Mouse (Mus musculus) frontal cortex, postnatal 25 days (tissue): ENCODE data around the gene Tchh.
"Not testable (repeated sequence)": the region's sequence is repeated elsewhere in the genome, so short reads cannot be mapped to it uniquely, and the experiment has no call there.

Experiments
- DNase-seq, 2 experiments: peaks; one replicate each; pipeline ENCODE4 v3.0.0; 2022; ENCODE audit warnings: low spot score in 2 of 2

The Tchh gene

DNA sequence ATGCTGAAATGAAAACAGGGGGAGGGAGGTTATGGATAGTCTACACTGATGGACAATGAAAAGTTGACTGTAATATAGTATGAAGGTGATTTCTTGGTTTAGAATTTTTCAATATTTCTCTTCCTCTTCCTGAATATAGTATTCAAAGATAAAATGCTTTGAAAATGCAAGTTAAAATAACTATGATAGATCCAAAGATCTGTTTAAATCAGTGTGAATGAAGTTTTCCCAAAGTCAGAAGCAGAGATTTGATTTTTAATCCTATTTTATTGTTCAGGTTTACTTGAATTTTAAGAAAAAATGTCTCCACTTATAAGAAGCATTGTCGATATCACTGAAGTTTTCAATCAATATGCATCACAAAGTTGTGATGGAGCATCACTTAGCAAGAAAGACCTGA, at the start of gene Tchh:
Gene Tchh (plus strand): TSS at position 301 of the 400 bp plus-strand sequence.
- DNase-seq: no peak

GRCm38 (mm10) chr3:93393366-93393765, 48.8 kb upstream of the Tchh start, which contains the start of gene Rptn:
Rptn (plus strand) TSS chr3:93393699.
- DNase-seq: no peak

- DNase-seq: no peak
These were observed 38.2 kb upstream of the Tchh start for GRCm38 (mm10) chr3:93403936-93404335.

DNA sequence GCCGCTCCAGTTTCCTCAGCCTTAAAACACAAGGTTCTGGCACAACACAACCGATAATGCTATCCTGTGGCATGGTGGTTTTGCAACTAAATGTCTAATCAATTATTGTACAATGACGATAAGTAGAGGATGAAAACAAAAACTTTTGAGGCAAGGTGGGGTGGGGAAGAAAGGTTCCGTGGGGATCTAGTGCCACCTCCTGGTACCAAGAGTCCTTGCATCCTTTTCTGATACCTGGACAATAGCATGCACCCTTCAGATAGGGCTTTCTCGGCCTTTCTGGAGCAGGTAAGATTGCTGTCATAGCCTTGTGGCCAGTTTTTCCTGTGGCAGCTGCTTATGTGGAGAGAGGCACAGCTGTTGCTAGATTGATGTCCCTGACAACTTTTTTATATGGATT, 35.1 kb upstream of the Tchh start:
- DNase-seq: no peak

- DNase-seq: no peak
These were observed 30.2 kb upstream of the Tchh start for GRCm38 (mm10) chr3:93411905-93412304.

- DNase-seq: no peak
These were observed 10.5 kb upstream of the Tchh start for GRCm38 (mm10) chr3:93431673-93432072.

- DNase-seq: peak; percentile 10 to 11
These were observed 1.5 kb downstream of the Tchh start for GRCm38 (mm10) chr3:93443501-93444101.

DNA sequence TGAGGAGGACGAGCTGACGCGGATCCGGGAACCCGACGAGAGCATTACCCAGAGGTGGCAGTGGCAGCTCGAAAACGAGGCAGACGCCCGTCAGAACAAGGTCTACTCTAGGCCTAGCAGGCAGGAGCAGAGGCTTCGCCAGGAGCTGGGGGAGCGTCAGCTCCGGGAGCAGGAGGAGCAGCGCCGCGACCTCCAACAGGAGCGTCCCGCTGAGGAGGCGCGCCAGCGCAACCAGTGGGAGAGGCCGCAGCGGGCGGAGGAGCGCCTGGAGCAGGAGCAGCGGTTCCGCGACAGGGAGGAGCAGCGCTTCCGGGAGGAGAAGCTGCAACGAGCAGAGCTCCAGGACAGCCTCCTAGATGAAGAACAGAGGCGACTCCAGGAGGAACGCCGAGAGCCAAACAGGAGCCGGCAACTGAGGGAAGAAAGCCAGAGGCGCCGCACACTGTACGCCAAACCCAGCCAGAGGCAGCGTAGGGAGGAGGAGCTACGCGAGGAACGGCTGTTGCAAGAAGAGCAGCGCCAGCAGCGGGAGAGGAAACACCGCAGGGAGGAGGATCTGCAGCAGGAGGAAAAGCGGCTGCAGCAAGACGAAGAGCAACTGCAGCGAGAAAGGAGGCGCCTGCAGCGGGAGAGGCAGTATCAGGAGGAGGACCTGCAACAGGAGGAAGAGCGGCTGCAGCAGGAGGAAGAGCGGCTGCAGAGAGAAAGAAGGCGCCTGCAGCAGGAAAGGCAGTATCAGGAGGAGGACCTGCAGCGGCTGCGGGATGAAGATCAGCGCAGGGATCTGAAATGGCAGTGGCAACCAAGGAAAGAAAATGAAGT, 2.4 kb downstream of the Tchh start:
- peak; percentile 44 to 46 for DNase-seq

GRCm38 (mm10) chr3:93445165-93445705, 3.1 kb downstream of the Tchh start:
- DNase-seq: peak; percentile 4 to 12

- DNase-seq: no peak
These were observed 4.1 kb downstream of the Tchh start for GRCm38 (mm10) chr3:93446128-93446755.

- not testable (repeated sequence) for DNase-seq
These were observed 4.6 kb downstream of the Tchh start for GRCm38 (mm10) chr3:93446756-93447137.

DNA sequence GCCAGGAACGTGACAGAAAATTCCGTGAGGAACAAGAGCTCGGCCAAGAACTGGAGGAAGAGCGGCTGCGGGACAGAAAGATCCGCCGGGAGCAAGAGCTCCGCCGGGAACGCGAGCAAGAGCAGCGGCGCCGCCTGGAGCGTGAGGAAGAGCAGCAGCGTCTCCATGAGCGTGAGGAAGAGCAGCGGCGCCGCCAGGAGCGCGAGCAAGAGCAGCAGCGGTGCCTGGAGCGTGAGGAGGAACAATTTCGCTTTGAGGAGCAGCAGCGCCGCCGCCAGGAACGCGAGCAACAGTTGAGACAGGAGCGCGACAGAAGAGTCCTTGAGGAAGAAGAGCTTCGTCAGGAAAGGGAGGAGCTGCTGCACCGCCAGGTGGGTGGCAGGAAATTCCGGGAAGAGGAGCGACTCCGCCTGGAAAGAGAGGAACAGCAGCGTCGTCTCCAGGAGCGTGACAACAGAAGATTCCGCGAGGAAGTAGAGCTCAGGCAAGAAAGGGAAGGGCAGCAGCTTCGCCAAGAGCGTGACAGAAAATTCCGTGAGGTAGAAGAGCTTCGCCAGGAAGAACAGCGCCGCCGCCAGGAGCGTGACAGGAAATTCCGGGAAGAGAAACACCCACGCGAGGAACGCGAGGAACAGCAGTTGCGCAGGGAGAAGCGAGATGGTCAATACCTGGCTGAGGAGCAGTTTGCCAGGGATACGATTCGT, 5.2 kb downstream of the Tchh start:
- DNase-seq: peak; percentile 40 to 54

GRCm38 (mm10) chr3:93466556-93466955, 24.4 kb downstream of the Tchh start:
- no peak for DNase-seq

- no peak for DNase-seq
These were observed 25.0 kb downstream of the Tchh start for GRCm38 (mm10) chr3:93467130-93467529.

- DNase-seq: no peak
These were observed 26.4 kb downstream of the Tchh start, which contains the start of gene Tchhl1 for GRCm38 (mm10) chr3:93468561-93468960. Tchhl1 (plus strand) TSS chr3:93468754.

DNA sequence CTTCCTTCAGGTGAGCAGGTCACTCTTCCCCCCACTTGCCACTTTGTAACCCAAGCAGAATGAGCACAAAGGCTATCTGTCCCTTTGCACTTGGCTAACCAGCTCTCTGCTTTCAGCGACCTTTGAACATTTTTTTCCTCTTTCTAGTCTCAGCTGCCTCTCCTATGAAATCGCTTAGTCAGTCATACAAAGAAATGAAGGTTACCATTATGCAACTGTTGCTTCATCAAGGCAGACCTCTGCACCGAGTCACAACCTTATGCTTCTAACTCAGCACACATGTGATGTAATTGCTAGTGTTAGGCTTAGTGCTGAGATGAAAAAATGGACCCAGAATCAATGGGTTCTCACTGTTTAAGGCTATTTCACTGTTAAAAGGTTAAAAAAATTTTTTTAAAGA, 27.5 kb downstream of the Tchh start:
- no peak for DNase-seq

DNA sequence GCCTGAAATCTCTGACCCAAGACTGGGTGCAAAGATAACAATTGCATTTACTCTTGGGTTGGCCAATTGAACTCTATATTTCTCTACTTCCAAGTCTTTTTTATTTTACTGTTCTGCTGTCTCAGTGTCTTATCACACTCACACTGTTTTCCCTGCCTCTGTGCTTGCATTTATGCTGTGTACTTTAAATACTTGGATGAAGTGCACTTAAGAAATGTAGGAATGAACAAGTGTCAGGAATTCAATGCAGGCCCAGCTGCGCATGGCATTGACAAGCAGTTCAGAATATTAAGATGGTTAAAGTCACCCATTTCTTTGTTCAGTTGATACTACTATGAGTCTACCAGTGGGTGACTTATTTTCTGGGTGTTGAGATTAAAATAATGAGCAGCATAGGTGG, 37.9 kb downstream of the Tchh start:
- no peak for DNase-seq

DNA sequence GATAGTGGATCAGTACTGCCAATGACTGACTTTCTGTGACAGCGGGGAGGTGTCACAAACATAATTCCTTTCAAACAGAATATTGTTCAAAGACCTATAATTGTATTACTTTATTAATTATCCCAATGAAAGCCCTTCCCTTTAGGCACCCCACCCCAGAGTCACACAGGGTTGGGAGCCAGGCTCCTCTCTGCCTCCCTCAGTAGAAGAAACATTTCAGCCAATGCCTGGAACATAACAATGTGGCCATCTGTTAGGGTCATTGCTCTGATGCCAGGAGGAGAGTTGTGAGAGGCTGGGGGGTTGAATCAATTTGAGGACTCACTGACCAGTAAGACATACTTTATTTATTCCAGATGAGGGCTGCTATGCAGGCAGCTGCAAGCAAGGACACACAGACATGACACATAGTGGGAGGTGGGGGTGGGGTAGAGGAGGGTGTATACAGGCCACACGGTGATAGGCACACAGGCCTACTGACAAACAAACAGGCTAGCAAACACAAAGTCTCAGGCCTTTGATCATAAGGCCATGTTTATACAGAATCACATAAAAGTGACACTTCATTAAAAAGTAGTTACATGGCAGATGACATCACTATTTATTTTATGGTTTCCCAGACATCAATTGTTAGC, 40.0 kb downstream of the Tchh start:
- no peak for DNase-seq

GRCm38 (mm10) chr3:93485611-93486010, 43.5 kb downstream of the Tchh start:
- no peak for DNase-seq

- no peak for DNase-seq
These were observed 46.4 kb downstream of the Tchh start for GRCm38 (mm10) chr3:93488541-93488940.

GRCm38 (mm10) chr3:93492176-93492575, 50.0 kb downstream of the Tchh start:
- DNase-seq: no peak
